Mouse (Mus musculus) heart, embryonic 16.5 days (tissue): ENCODE measurements around the gene Gm2888. TPM values are rescaled to one million over a fixed set of nuclear protein-coding genes. Genes with fewer than 3 reads are reported as not detected.
"Not testable (repeated sequence)": the region's sequence is repeated elsewhere in the genome, so short reads cannot be mapped to it uniquely, and the experiment has no call there.

ENCODE experiments used
- ATAC-seq: fragments of 200-750 bp; cut with Nextera tagmentation; replicated peaks from 2 replicates; pipeline ENCODE4 v1.8.0; 2017; ENCODE audit warnings: moderate number of reproducible peaks; ENCODE audit not compliant: insufficient read depth, low FRiP score; ENCODE audit errors: extremely low read depth
- H3K27ac ChIP-seq: fragments of 300-500 bp; sonication (generic); 2 replicates; pipeline ENCODE4 v1.5.1; 2014; ENCODE audit warnings: mild to moderate bottlenecking, low read length, control low read depth, moderate library complexity
- H3K27me3 ChIP-seq: fragments of 300-500 bp; sonication (generic); 2 replicates; pipeline ENCODE4 v1.6.1; 2014; ENCODE audit warnings: low read length, mixed read lengths; ENCODE audit not compliant: control insufficient read depth, insufficient read depth
- H3K36me3 ChIP-seq: fragments of 300-500 bp; sonication (generic); 2 replicates; pipeline ENCODE4 v1.6.1; 2014; ENCODE audit not compliant: control insufficient read depth, insufficient read depth
- H3K4me1 ChIP-seq: fragments of 300-500 bp; sonication (generic); 2 replicates; pipeline ENCODE4 v1.6.1; 2014; ENCODE audit warnings: low read length, mixed read lengths; ENCODE audit not compliant: control insufficient read depth, insufficient read depth
- H3K4me2 ChIP-seq: fragments of 300-500 bp; sonication (generic); 2 replicates; pipeline ENCODE4 v1.6.1; 2014; ENCODE audit warnings: low read depth, mild to moderate bottlenecking, control low read depth, low read length
- H3K4me3 ChIP-seq: fragments of 300-500 bp; sonication (generic); 2 replicates; pipeline ENCODE4 v1.5.1; 2014; ENCODE audit warnings: mild to moderate bottlenecking, control low read depth, low read length
- H3K9ac ChIP-seq: fragments of 300-500 bp; sonication (generic); 2 replicates; pipeline ENCODE4 v1.6.1; 2014; ENCODE audit warnings: low read length, control low read depth
- H3K9me3 ChIP-seq: fragments of 300-500 bp; sonication (generic); replicated peaks from 2 replicates; pipeline ENCODE4 v1.6.1; 2016; ENCODE audit warnings: low read length; ENCODE audit not compliant: control insufficient read depth
- WGBS: fragments of 180-500 bp; shearing (Covaris S2); extraction: QIAGEN DNeasy Blood & Tissue Kit; methylation state at CpG from one replicate; pipeline ENCODE4 v1.1.7; 2014; 5-methylcytosine and 5-hydroxymethylcytosine counted together
- polyA plus RNA-seq: library from polyadenylated mRNA; unstranded; fragments of >200 nt; fragmentation: Nextera tagmentation; extraction: Ambion mirVana; gene quantifications from 2 replicates; pipeline ENCODE4 v1.2.1, GENCODE M21; 2015

Gm2888 gene
- not detected in 2 replicates for polyA plus RNA-seq

DNA sequence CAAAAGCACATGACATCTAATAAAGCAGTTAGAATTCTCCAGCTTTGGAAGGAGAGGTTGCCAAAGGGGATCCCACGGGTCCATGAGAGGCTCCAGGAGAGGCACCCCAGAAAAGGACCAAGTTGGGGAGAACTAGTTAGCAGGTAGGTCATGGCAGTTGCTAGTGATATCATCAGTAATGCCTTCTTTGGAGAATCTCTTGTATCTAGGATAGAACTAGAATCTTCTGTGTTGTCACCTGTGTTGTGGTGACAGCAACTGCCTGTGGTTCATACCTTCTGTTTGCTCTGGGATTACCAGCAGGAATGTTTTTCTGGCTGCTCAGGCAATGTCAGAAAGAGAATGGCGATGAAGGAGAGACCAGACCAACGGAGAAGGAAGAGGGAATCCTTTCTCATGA is at the start of gene Gm2888:
TSS of gene Gm2888 (plus strand) at position 301 of the 400 bp plus-strand sequence.
- H3K27ac ChIP-seq, H3K4me1 ChIP-seq, H3K4me2 ChIP-seq, ATAC-seq, H3K27me3 ChIP-seq, H3K9me3 ChIP-seq, H3K36me3 ChIP-seq, H3K4me3 ChIP-seq, H3K9ac ChIP-seq: not testable (repeated sequence)
- WGBS = 51% methylated on average over 2 of the region's 3 CpGs

GRCm38 (mm10) chr14:3048727-3049512 is 19.1 kb downstream of the Gm2888 start, which contains the start of gene Gm2897:
Gm2897 (plus strand) TSS chr14:3049285.
- H3K4me1 ChIP-seq, ATAC-seq, H3K27ac ChIP-seq, H3K27me3 ChIP-seq, H3K36me3 ChIP-seq, H3K9me3 ChIP-seq: not testable (repeated sequence)
- H3K9ac ChIP-seq = peak within 1 kb of the TSS; percentile 60
- peak within 1 kb of the TSS; percentile 75 for H3K4me2 ChIP-seq
- 7% methylated on average over 25 of the region's 40 CpGs for WGBS
- H3K4me3 ChIP-seq = peak within 1 kb of the TSS; percentile 55

- H3K4me1 ChIP-seq, H3K27me3 ChIP-seq, H3K36me3 ChIP-seq, H3K9me3 ChIP-seq, ATAC-seq, H3K27ac ChIP-seq: not testable (repeated sequence)
- WGBS = 1% methylated on average over 11 of the region's 20 CpGs
- H3K4me3 ChIP-seq = peak overlapping the region; percentile 55
- H3K4me2 ChIP-seq = peak overlapping the region; percentile 75
- H3K9ac ChIP-seq = peak overlapping the region; percentile 60
These were observed 19.7 kb downstream of the Gm2888 start for GRCm38 (mm10) chr14:3049513-3049800.

DNA sequence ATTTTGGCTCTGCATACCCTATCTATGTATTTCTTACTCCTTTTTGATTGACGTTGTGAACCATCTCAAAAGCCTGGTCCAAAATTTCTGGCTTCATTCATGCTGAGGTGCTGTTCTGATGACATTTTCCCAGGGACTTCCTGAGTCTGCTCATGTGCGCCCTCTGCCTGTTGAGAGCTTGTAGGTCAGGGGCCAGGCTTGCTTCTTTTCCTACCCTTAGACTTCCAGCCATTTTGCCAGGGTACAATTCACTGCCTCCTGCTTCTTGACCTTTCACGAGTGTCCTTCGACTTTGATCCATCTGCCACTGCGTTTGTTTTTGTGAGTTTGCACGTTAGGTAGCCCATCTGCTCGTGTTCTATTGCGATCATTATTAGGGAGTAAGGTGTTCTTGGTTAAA is 20.3 kb downstream of the Gm2888 start:
- not testable (repeated sequence) for H3K9ac ChIP-seq, H3K36me3 ChIP-seq, H3K4me1 ChIP-seq, H3K27ac ChIP-seq, H3K4me2 ChIP-seq, H3K4me3 ChIP-seq, H3K27me3 ChIP-seq, H3K9me3 ChIP-seq, ATAC-seq
- 0% methylated on average over 5 of the region's 8 CpGs for WGBS

Other genes with a start within 250 kb of the Gm2888 start
- gene Gm2897, start 19.3 kb downstream of the Gm2888 start, polyA plus RNA-seq = 1.9 and 4.7 TPM in 2 replicates
- 0.25 TPM in 1 of 2 replicates, not detected in the other for gene Gm10340, start 104.0 kb downstream of the Gm2888 start, polyA plus RNA-seq
- not detected in 2 replicates for gene Gm5795, start 158.3 kb downstream of the Gm2888 start, polyA plus RNA-seq
- 20.7 and 30.4 TPM in 2 replicates for gene D830030K20Rik, start 178.5 kb downstream of the Gm2888 start, polyA plus RNA-seq